Mouse (Mus musculus) CH12.LX (cell line): ENCODE data around the gene Sh2b1. TPM values are rescaled to one million over a fixed set of nuclear protein-coding genes. Genes with fewer than 3 reads are reported as not detected.

Experiments used
- DNase-seq: peaks from one replicate; pipeline ENCODE4 v3.0.0-alpha.2; 2013; ENCODE audit errors: extremely low read depth
- H3K27ac ChIP-seq: 2 replicates; pipeline ENCODE4 v1.5.1; 2012; ENCODE audit warnings: low read depth, mild to moderate bottlenecking, control low read depth, moderate library complexity; ENCODE audit not compliant: insufficient read depth
- H3K27me3 ChIP-seq: replicated peaks from 2 replicates; pipeline ENCODE3; 2012; ENCODE audit warnings: inconsistent platforms
- H3K36me3 ChIP-seq, 2 experiments: replicated peaks in 1 of 2; 2 replicates each; pipeline versions ENCODE3 to v1.6.1; 2012; ENCODE audit warnings: inconsistent platforms in 1 of 2, low read length in 1 of 2, mild to moderate bottlenecking in 1 of 2, mixed read lengths in 1 of 2, moderate library complexity in 1 of 2; ENCODE audit not compliant: control insufficient read depth in 1 of 2, insufficient read depth in 1 of 2
- H3K4me1 ChIP-seq, 2 experiments: 2 replicates each; pipeline ENCODE4 v1.6.1; 2012; ENCODE audit warnings: inconsistent platforms in 1 of 2, moderate library complexity in 1 of 2; ENCODE audit not compliant: insufficient read depth in 2 of 2, control insufficient read depth in 1 of 2
- H3K4me2 ChIP-seq: 2 replicates; pipeline ENCODE4 v1.6.1; 2012; ENCODE audit warnings: low read depth, mild to moderate bottlenecking, control low read depth; ENCODE audit not compliant: poor library complexity, insufficient read depth, severe bottlenecking
- H3K4me3 ChIP-seq, 3 experiments: fragments of 150-350 bp in 1 of 3; sonication (generic) in 1 of 3; replicated peaks in 1 of 3; 2 replicates each; pipeline versions ENCODE3 to v1.5.1; 2011 to 2012; ENCODE audit warnings: low read depth in 2 of 3, low read length in 2 of 3, mild to moderate bottlenecking in 2 of 3, moderate library complexity in 2 of 3, control low read depth in 1 of 3, improper control_type of control experiment in 1 of 3, inconsistent platforms in 1 of 3, mixed read lengths in 1 of 3; ENCODE audit not compliant: poor library complexity in 1 of 3
- H3K79me2 ChIP-seq: replicated peaks from 2 replicates; pipeline ENCODE4 v1.6.1; 2012; ENCODE audit warnings: mild to moderate bottlenecking, moderate library complexity; ENCODE audit not compliant: control insufficient read depth, poor library complexity, insufficient read depth, severe bottlenecking; ENCODE audit errors: extremely low read depth
- H3K9ac ChIP-seq: 2 replicates; pipeline ENCODE4 v1.6.1; 2012; ENCODE audit warnings: low read depth, mild to moderate bottlenecking, control low read depth, moderate library complexity; ENCODE audit not compliant: insufficient read depth
- H3K9me3 ChIP-seq: replicated peaks from 2 replicates; pipeline ENCODE3; 2012; ENCODE audit warnings: low read length, inconsistent platforms, mixed read lengths
- BHLHE40 ChIP-seq: IDR thresholded peaks from 2 replicates; pipeline ENCODE4 v1.6.1; 2011; ENCODE audit warnings: mild to moderate bottlenecking, low read depth, low read length, improper control_type of control experiment
- CHD1 ChIP-seq: IDR thresholded peaks from 2 replicates; pipeline ENCODE4 v1.6.1; 2012; ENCODE audit warnings: low read depth, low read length, improper control_type of control experiment, inconsistent platforms
- CTCF ChIP-seq, 2 experiments: IDR thresholded peaks in 1 of 2; conservative IDR thresholded peaks in 1 of 2; 2 replicates each; pipeline ENCODE4 v1.5.1; 2011 to 2012; ENCODE audit warnings: low read depth in 2 of 2, low read length in 2 of 2, improper control_type of control experiment in 1 of 2, inconsistent platforms in 1 of 2, mild to moderate bottlenecking in 1 of 2, moderate library complexity in 1 of 2
- EP300 ChIP-seq: IDR thresholded peaks from 2 replicates; pipeline ENCODE4 v1.6.1; 2011; ENCODE audit warnings: low read length, improper control_type of control experiment
- ETS1 ChIP-seq: conservative IDR thresholded peaks from 2 replicates; pipeline ENCODE4 v1.6.1; 2012; ENCODE audit warnings: low read depth, mild to moderate bottlenecking, inconsistent platforms, low read length, improper control_type of control experiment, moderate library complexity
- GABPA ChIP-seq: IDR thresholded peaks from 2 replicates; pipeline ENCODE4 v1.6.1; 2012; ENCODE audit warnings: low read depth, low read length, improper control_type of control experiment, inconsistent platforms; ENCODE audit not compliant: insufficient replicate concordance
- HCFC1 ChIP-seq: IDR thresholded peaks from 2 replicates; pipeline ENCODE4 v1.6.1; 2012; ENCODE audit warnings: low read depth, mild to moderate bottlenecking, inconsistent platforms, low read length, improper control_type of control experiment
- JUN ChIP-seq: IDR thresholded peaks from 2 replicates; pipeline ENCODE4 v1.6.1; 2011; ENCODE audit warnings: low read depth, mild to moderate bottlenecking, low read length, improper control_type of control experiment, moderate library complexity; ENCODE audit not compliant: insufficient read depth
- JUND ChIP-seq: conservative IDR thresholded peaks from 2 replicates; pipeline ENCODE4 v1.6.1; 2011; ENCODE audit warnings: low read depth, low read length, improper control_type of control experiment
- KAT2A ChIP-seq: IDR thresholded peaks from 2 replicates; pipeline ENCODE4 v1.6.1; 2012; ENCODE audit warnings: low read length, improper control_type of control experiment, inconsistent platforms; ENCODE audit not compliant: insufficient replicate concordance
- MAFK ChIP-seq: IDR thresholded peaks from 2 replicates; pipeline ENCODE4 v1.6.1; 2011; ENCODE audit warnings: low read length, improper control_type of control experiment; ENCODE audit not compliant: insufficient replicate concordance
- MAX ChIP-seq: IDR thresholded peaks from 2 replicates; pipeline ENCODE4 v1.6.1; 2011; ENCODE audit warnings: low read length, improper control_type of control experiment
- MAZ ChIP-seq: IDR thresholded peaks from 2 replicates; pipeline ENCODE4 v1.6.1; 2012; ENCODE audit warnings: low read depth, mild to moderate bottlenecking, inconsistent platforms, low read length, improper control_type of control experiment, moderate library complexity
- MEF2A ChIP-seq: IDR thresholded peaks from 2 replicates; pipeline ENCODE4 v1.6.1; 2014; ENCODE audit warnings: low read depth, mild to moderate bottlenecking, inconsistent platforms, low read length, improper control_type of control experiment, borderline replicate concordance
- MXI1 ChIP-seq: IDR thresholded peaks from 2 replicates; pipeline ENCODE4 v1.6.1; 2011; ENCODE audit warnings: mild to moderate bottlenecking, low read depth, low read length, improper control_type of control experiment
- NRF1 ChIP-seq: IDR thresholded peaks from 2 replicates; pipeline ENCODE4 v1.6.1; 2014; ENCODE audit warnings: low read depth, mild to moderate bottlenecking, inconsistent platforms, low read length, improper control_type of control experiment, moderate library complexity
- POLR2A ChIP-seq: IDR thresholded peaks from 2 replicates; pipeline ENCODE4 v1.6.1; 2011; ENCODE audit warnings: low read depth, mild to moderate bottlenecking, improper control_type of control experiment, low read length
- RCOR1 ChIP-seq: conservative IDR thresholded peaks from 2 replicates; pipeline ENCODE4 v1.6.1; 2012; ENCODE audit warnings: low read depth, mild to moderate bottlenecking, inconsistent platforms, low read length, improper control_type of control experiment
- SIN3A ChIP-seq: IDR thresholded peaks from 2 replicates; pipeline ENCODE4 v1.6.1; 2012; ENCODE audit warnings: low read length, improper control_type of control experiment, inconsistent platforms
- SMC3 ChIP-seq: IDR thresholded peaks from 2 replicates; pipeline ENCODE4 v1.6.1; 2011; ENCODE audit warnings: low read depth, low read length, improper control_type of control experiment
- TCF12 ChIP-seq: IDR thresholded peaks from 2 replicates; pipeline ENCODE4 v1.6.1; 2014; ENCODE audit warnings: low read depth, mild to moderate bottlenecking, inconsistent platforms, low read length, improper control_type of control experiment
- UBTF ChIP-seq: IDR thresholded peaks from 2 replicates; pipeline ENCODE4 v1.6.1; 2012; ENCODE audit warnings: low read depth, mild to moderate bottlenecking, inconsistent platforms, low read length, improper control_type of control experiment, moderate library complexity
- USF1 ChIP-seq: IDR thresholded peaks from 2 replicates; pipeline ENCODE4 v1.6.1; 2014; ENCODE audit warnings: low read depth, mild to moderate bottlenecking, inconsistent platforms, low read length, improper control_type of control experiment
- USF2 ChIP-seq: conservative IDR thresholded peaks from 2 replicates; pipeline ENCODE4 v1.6.1; 2011; ENCODE audit warnings: low read depth, low read length, improper control_type of control experiment
- dilution Hi-C: fragments of 300-500 bp; cut with MboI; formaldehyde crosslinking; loops from 2 replicates; pipeline ENCODE4 v1.14.3; 2020; ENCODE audit warnings: low sequenced_read_pairs; ENCODE audit not compliant: extremely low pct_unique_long_range_greater_than_20kb, extremely low pct_ligation_motif_present
- in situ Hi-C: fragments of 300-500 bp; cut with MboI; formaldehyde crosslinking; loops from 3 replicates; pipeline ENCODE4 v1.14.3; 2019; ENCODE audit warnings: low sequenced_read_pairs, low pct_ligation_motif_present, low pct_unique_long_range_greater_than_20kb, mixed read lengths
- polyA plus RNA-seq: library from polyadenylated mRNA; unstranded; fragments of >175 nt; gene quantifications from 2 replicates; pipeline ENCODE4 v1.2.1, GENCODE M21; 2012; ENCODE audit warnings: low read depth; ENCODE audit not compliant: insufficient read length
- total RNA-seq, 2 experiments: library from RNA; depleted of rRNA; stranded (reverse); fragments of 300-350 nt in 1 of 2; fragments of >200 nt in 1 of 2; gene quantifications; 2 replicates each; pipeline ENCODE4 v1.2.3; 2012 to 2014

The Sh2b1 gene
- total and polyA plus RNA-seq, 3 experiments, result 5.2 to 31.3 (median 13.4) TPM

GRCm38 (mm10) chr7:126471853-126472252 is 3.4 kb downstream of the Sh2b1 start:
- dilution Hi-C loops, result no loop called here
- Histone ChIP-seq H3K4me1 (peaks cover 10 to 74% of the 10 kb centered on the region in 2 experiments), H3K4me2 (0 out of 2 replicates have a peak overlapping the region, but pooled peaks have one; percentile 4)

GRCm38 (mm10) chr7:126471361-126471760 is 3.9 kb downstream of the Sh2b1 start:
- no peak overlapping the region for H3K27ac ChIP-seq
- peaks cover 53 to 61% of the 10 kb centered on the region in 2 experiments for H3K36me3 ChIP-seq
- dilution Hi-C loops, result no loop called here
- H3K27me3 ChIP-seq, result no peaks in the 10 kb centered on the region
- in situ Hi-C loops, result loop anchor here (5.0 kb wide), 1 partner anchor 74 kb away; the partner anchor contains the start of gene Nfatc2ip
- H3K4me3 ChIP-seq, result no peak overlapping the region
- no peaks in the 10 kb centered on the region for H3K9me3 ChIP-seq
- H3K4me2 ChIP-seq, result no peak overlapping the region
- no peak for DNase-seq
- peaks cover 10 to 74% of the 10 kb centered on the region in 2 experiments for H3K4me1 ChIP-seq
- no peak overlapping the region for H3K9ac ChIP-seq
- peaks cover 13% of the 10 kb centered on the region for H3K79me2 ChIP-seq
- no peak for TF ChIP-seq USF2
- no peak for TF ChIP-seq POLR2A
- no peak for TF ChIP-seq GABPA
- TF ChIP-seq USF1, result no peak
- TF ChIP-seq SIN3A, result no peak
- TF ChIP-seq EP300, result no peak
- TF ChIP-seq JUN, result no peak
- TF ChIP-seq MAX, result no peak
- no peak for TF ChIP-seq MEF2A
- no peak for TF ChIP-seq MAFK

More at GRCm38 (mm10) chr7:126471853-126472252, 3.4 kb downstream of the Sh2b1 start:
- in situ Hi-C loops, result loop anchor here (5.0 kb wide), 1 partner anchor 75 kb away; the partner anchor contains the start of gene Nfatc2ip
- TF ChIP-seq JUN, result no peak
- peak overlapping the region in 1 of 3 experiments; percentile 70 for H3K4me3 ChIP-seq
- DNase-seq, result no peak
- peak overlapping the region; percentile 27; the same call in 1 of the 2 replicates for H3K27ac ChIP-seq
- H3K27me3 ChIP-seq, result no peaks in the 10 kb centered on the region
- H3K36me3 ChIP-seq, result peaks cover 49 to 56% of the 10 kb centered on the region in 2 experiments
- H3K9me3 ChIP-seq, result no peaks in the 10 kb centered on the region
- peaks cover 13% of the 10 kb centered on the region for H3K79me2 ChIP-seq
- H3K9ac ChIP-seq, result no peak overlapping the region

- no peaks in the 10 kb centered on the region for H3K27me3 ChIP-seq
- in situ Hi-C loops, result loop anchor here (5.0 kb wide), 1 partner anchor 73 kb away; the partner anchor contains the start of gene Nfatc2ip
- H3K36me3 ChIP-seq, result peaks cover 55 to 72% of the 10 kb centered on the region in 2 experiments
- no peak overlapping the region for H3K4me3 ChIP-seq
- TF ChIP-seq KAT2A (no peak), MAX (no peak), SMC3 (no peak), JUND (no peak), ETS1 (peak; percentile 52; the same call in 1 of the 2 replicates), MEF2A (peak; percentile 59; the same call in 1 of the 2 replicates), CTCF (conservative IDR thresholded peaks at IDR 0.05 in 1 of 2, IDR thresholded peaks at IDR 0.05 in 1 of 2; ENCODE audit: low read depth in 2 of 2, low read length in 2 of 2) (no peak), USF1 (no peak), TCF12 (no peak), EP300 (0 out of 2 replicates have a peak, but pooled peaks have one; percentile 29), USF2 (no peak), HCFC1 (no peak), MXI1 (no peak), BHLHE40 (peak; percentile 35), RCOR1 (no peak), CHD1 (no peak), UBTF (no peak), NRF1 (no peak), MAZ (no peak)
- TF ChIP-seq, all 38 proteins: peak for 4
- H3K4me1 ChIP-seq, result peaks cover 12 to 85% of the 10 kb centered on the region in 2 experiments
- H3K9me3 ChIP-seq, result no peaks in the 10 kb centered on the region
- no peak overlapping the region for H3K27ac ChIP-seq
- H3K4me2 ChIP-seq, result no peak overlapping the region
- peaks cover 13% of the 10 kb centered on the region for H3K79me2 ChIP-seq
- DNase-seq, result peak; percentile 77
- H3K9ac ChIP-seq, result no peak overlapping the region
- dilution Hi-C loops, result no loop called here
Observed at GRCm38 (mm10) chr7:126470077-126470476, 5.1 kb downstream of the Sh2b1 start.
